Mouse (Mus musculus) erythroblast, adult 5-6 weeks (primary cell): Measurements from ENCODE around the gene 4933407L21Rik. TPM values are rescaled to one million over a fixed set of nuclear protein-coding genes. Genes with fewer than 3 reads are reported as not detected.

Experiments
- total RNA-seq, 2 experiments: library from RNA; stranded (forward) in 1 of 2; stranded (reverse) in 1 of 2; fragments of 150-400 nt in 1 of 2; fragments of 200-764, 138-1000 nt in 1 of 2; gene quantifications; 2 replicates each; pipeline versions ENCODE4 v1.2.3 to v1.2.4; 2015 to 2017; ENCODE audit warnings: low replicate concordance in 2 of 2

The 4933407L21Rik gene
- total RNA-seq, 2 experiments from 2014 or later = not detected

Other genes with a start within 250 kb of the 4933407L21Rik start
- gene A630001G21Rik, start 149.8 kb upstream of the 4933407L21Rik start, total RNA-seq (2015; ENCODE audit: low replicate concordance) = 11.0 and 14.2 TPM in 2 replicates
- gene A630001G21Rik, start 149.8 kb upstream of the 4933407L21Rik start, total RNA-seq (2017; ENCODE audit: low replicate concordance) = 13.9 and 28.5 TPM in 2 replicates
- gene Cab39, start 135.0 kb upstream of the 4933407L21Rik start, total RNA-seq (2015; ENCODE audit: low replicate concordance) = 24.6 and 26.3 TPM in 2 replicates
- 36.0 and 48.6 TPM in 2 replicates for gene Cab39, start 135.0 kb upstream of the 4933407L21Rik start, total RNA-seq (2017; ENCODE audit: low replicate concordance)
- 4.8 and 7.7 TPM in 2 replicates for gene Itm2c, start 34.2 kb upstream of the 4933407L21Rik start, total RNA-seq (2015; ENCODE audit: low replicate concordance)
- 11.0 and 15.6 TPM in 2 replicates for gene Itm2c, start 34.2 kb upstream of the 4933407L21Rik start, total RNA-seq (2017; ENCODE audit: low replicate concordance)
- gene Gpr55, start 32.5 kb downstream of the 4933407L21Rik start, total RNA-seq (2015; ENCODE audit: low replicate concordance) = not detected in 2 replicates
- 0.34 TPM in 1 of 2 replicates, not detected in the other for gene Gpr55, start 32.5 kb downstream of the 4933407L21Rik start, total RNA-seq (2017; ENCODE audit: low replicate concordance)
- not detected in 2 replicates for gene Spata3, start 88.3 kb downstream of the 4933407L21Rik start, total RNA-seq (2015; ENCODE audit: low replicate concordance)
- gene Spata3, start 88.3 kb downstream of the 4933407L21Rik start, total RNA-seq (2017; ENCODE audit: low replicate concordance) = not detected in 2 replicates
- gene 2810459M11Rik, start 117.4 kb downstream of the 4933407L21Rik start, total RNA-seq (2015; ENCODE audit: low replicate concordance) = not detected in 2 replicates
- not detected in 2 replicates for gene 2810459M11Rik, start 117.4 kb downstream of the 4933407L21Rik start, total RNA-seq (2017; ENCODE audit: low replicate concordance)
- gene Psmd1, start 135.9 kb downstream of the 4933407L21Rik start, total RNA-seq (2015; ENCODE audit: low replicate concordance) = 35.3 and 52.3 TPM in 2 replicates
- 67.7 and 69.2 TPM in 2 replicates for gene Psmd1, start 135.9 kb downstream of the 4933407L21Rik start, total RNA-seq (2017; ENCODE audit: low replicate concordance)
- gene Htr2b, start 183.5 kb downstream of the 4933407L21Rik start, total RNA-seq (2015; ENCODE audit: low replicate concordance) = not detected in 2 replicates
- gene Htr2b, start 183.5 kb downstream of the 4933407L21Rik start, total RNA-seq (2017; ENCODE audit: low replicate concordance) = 0.42 TPM in 1 of 2 replicates, not detected in the other
- gene Gm21972, start 205.2 kb downstream of the 4933407L21Rik start, total RNA-seq (2015; ENCODE audit: low replicate concordance) = 1.5 and 9.6 TPM in 2 replicates
- 3.2 and 15.2 TPM in 2 replicates for gene Gm21972, start 205.2 kb downstream of the 4933407L21Rik start, total RNA-seq (2017; ENCODE audit: low replicate concordance)
- gene Armc9, start 226.3 kb downstream of the 4933407L21Rik start, total RNA-seq (2015; ENCODE audit: low replicate concordance) = 2.5 and 7.7 TPM in 2 replicates
- 3.0 and 7.4 TPM in 2 replicates for gene Armc9, start 226.3 kb downstream of the 4933407L21Rik start, total RNA-seq (2017; ENCODE audit: low replicate concordance)